Mouse (Mus musculus) liver, embryonic 16.5 days (tissue): ENCODE data around the gene Timm8a1. TPM values are rescaled to one million over a fixed set of nuclear protein-coding genes. Genes with fewer than 3 reads are reported as not detected.

Experiments
- ATAC-seq: fragments of 200-750 bp; cut with Nextera tagmentation; 2 replicates; pipeline ENCODE4 v1.8.0; 2017; ENCODE audit warnings: low read depth, mild to moderate bottlenecking, moderate number of reproducible peaks, moderate library complexity
- H3K27ac ChIP-seq: fragments of 300-500 bp; sonication (generic); 2 replicates; pipeline ENCODE4 v1.5.1; 2014; ENCODE audit warnings: mild to moderate bottlenecking, low read length
- H3K27me3 ChIP-seq: fragments of 300-500 bp; sonication (generic); 2 replicates; pipeline ENCODE4 v1.6.1; 2014; ENCODE audit warnings: low read depth, low read length, mixed read lengths; ENCODE audit not compliant: control insufficient read depth, insufficient read depth
- H3K36me3 ChIP-seq: fragments of 300-500 bp; sonication (generic); 2 replicates; pipeline ENCODE4 v1.6.1; 2014; ENCODE audit warnings: mild to moderate bottlenecking; ENCODE audit not compliant: control insufficient read depth, insufficient read depth
- H3K4me1 ChIP-seq: fragments of 300-500 bp; sonication (generic); 2 replicates; pipeline ENCODE4 v1.6.1; 2014; ENCODE audit warnings: low read depth, low read length, mixed read lengths; ENCODE audit not compliant: control insufficient read depth
- H3K4me2 ChIP-seq: fragments of 300-500 bp; sonication (generic); 2 replicates; pipeline ENCODE4 v1.6.1; 2014; ENCODE audit warnings: low read depth, low read length, mixed read lengths
- H3K4me3 ChIP-seq: fragments of 300-500 bp; sonication (generic); 2 replicates; pipeline ENCODE4 v1.5.1; 2014; ENCODE audit warnings: low read depth, mild to moderate bottlenecking, low read length
- H3K9ac ChIP-seq: fragments of 300-500 bp; sonication (generic); 2 replicates; pipeline ENCODE4 v1.6.1; 2014; ENCODE audit warnings: low read depth, low read length
- H3K9me3 ChIP-seq: fragments of 300-500 bp; sonication (generic); replicated peaks from 2 replicates; pipeline ENCODE4 v1.6.1; 2016; ENCODE audit warnings: low read length; ENCODE audit not compliant: control insufficient read depth
- WGBS: fragments of 180-500 bp; shearing (Covaris S2); extraction: QIAGEN DNeasy Blood & Tissue Kit; methylation state at CpG from one replicate; pipeline ENCODE4 v1.1.7; 2014; ENCODE audit not compliant: insufficient replicate concordance; 5-methylcytosine and 5-hydroxymethylcytosine counted together
- polyA plus RNA-seq: library from polyadenylated mRNA; unstranded; fragments of >200 nt; fragmentation: Nextera tagmentation; extraction: Ambion mirVana; gene quantifications from 2 replicates; pipeline ENCODE4 v1.2.1, GENCODE M21; 2015

Timm8a1 gene
- polyA plus RNA-seq, 1 experiment from 2014 or later = 62.2 TPM

DNA sequence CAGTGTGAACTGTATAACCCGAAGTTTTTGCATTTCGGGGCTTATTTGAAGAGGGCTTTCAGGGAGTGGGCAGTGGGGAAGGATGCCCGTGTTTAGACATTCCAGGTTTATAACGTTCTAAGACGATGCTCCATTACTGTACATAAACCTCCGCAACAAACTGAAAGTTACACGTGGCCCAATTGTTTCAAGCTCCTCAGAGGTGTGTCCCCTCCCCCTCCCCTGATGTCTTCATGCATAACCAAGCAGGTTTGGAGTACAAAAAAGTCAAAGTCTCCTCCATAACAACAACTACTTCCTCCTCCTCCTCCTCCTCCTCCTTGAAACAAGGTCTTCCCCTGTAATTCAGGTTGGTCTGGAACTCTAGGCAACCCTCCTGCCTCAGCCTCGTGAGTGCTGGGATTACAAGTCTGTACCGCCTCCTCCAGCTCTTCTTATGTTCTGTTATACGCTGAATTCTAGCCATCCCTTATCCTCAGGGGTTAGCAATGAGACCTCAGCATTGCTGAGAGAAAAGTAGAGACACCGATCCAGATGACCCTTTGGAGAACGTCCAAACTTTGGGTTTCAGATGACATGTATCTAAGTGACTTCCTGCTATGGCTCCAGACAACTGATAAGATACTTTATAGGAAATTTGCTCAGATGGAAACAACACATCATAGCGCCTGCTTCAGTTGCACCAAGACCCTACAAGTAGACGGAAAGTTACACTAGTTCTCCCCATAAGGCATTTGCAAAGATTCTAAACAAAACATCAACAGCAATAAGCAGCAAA is 39.1 kb upstream of the Timm8a1 start:
- H3K4me2 ChIP-seq = peak overlapping the region; percentile 60
- H3K27me3 ChIP-seq = no peaks in the 10 kb centered on the region
- H3K27ac ChIP-seq = no peak overlapping the region
- WGBS = 57% methylated on average over 14 of the region's 14 CpGs
- H3K9me3 ChIP-seq = no peaks in the 10 kb centered on the region
- ATAC-seq = no peak
- H3K4me1 ChIP-seq = peaks cover 9% of the 10 kb centered on the region
- no peaks in the 10 kb centered on the region for H3K36me3 ChIP-seq
- no peak overlapping the region for H3K4me3 ChIP-seq
- no peak overlapping the region for H3K9ac ChIP-seq

- no peak for ATAC-seq
- no peak overlapping the region for H3K9ac ChIP-seq
- H3K27me3 ChIP-seq = no peaks in the 10 kb centered on the region
- H3K4me2 ChIP-seq = no peak overlapping the region
- no peaks in the 10 kb centered on the region for H3K9me3 ChIP-seq
- H3K36me3 ChIP-seq = no peaks in the 10 kb centered on the region
- H3K4me1 ChIP-seq = peaks cover 2% of the 10 kb centered on the region
- no peak overlapping the region for H3K27ac ChIP-seq
- H3K4me3 ChIP-seq = no peak overlapping the region
- WGBS = 52% methylated on average over 4 of the region's 4 CpGs
Measured at GRCm38 (mm10) chrX:134577896-134578295, 36.2 kb upstream of the Timm8a1 start.

GRCm38 (mm10) chrX:134566536-134567222 is 25.0 kb upstream of the Timm8a1 start:
- no peak for ATAC-seq
- no peaks in the 10 kb centered on the region for H3K4me1 ChIP-seq
- no peaks in the 10 kb centered on the region for H3K27me3 ChIP-seq
- no peak overlapping the region for H3K9ac ChIP-seq
- no peaks in the 10 kb centered on the region for H3K9me3 ChIP-seq
- no peak overlapping the region for H3K27ac ChIP-seq
- H3K36me3 ChIP-seq = no peaks in the 10 kb centered on the region
- no peak overlapping the region for H3K4me3 ChIP-seq
- 55% methylated on average over 8 of the region's 8 CpGs for WGBS
- no peak overlapping the region for H3K4me2 ChIP-seq

- ATAC-seq = 0 out of 2 replicates have a peak, but pooled peaks have one; percentile 13
- no peaks in the 10 kb centered on the region for H3K4me1 ChIP-seq
- no peak overlapping the region for H3K27ac ChIP-seq
- 34% methylated on average over 4 of the region's 4 CpGs for WGBS
- no peak overlapping the region for H3K9ac ChIP-seq
- H3K9me3 ChIP-seq = no peaks in the 10 kb centered on the region
- H3K36me3 ChIP-seq = no peaks in the 10 kb centered on the region
- H3K4me3 ChIP-seq = no peak overlapping the region
- H3K27me3 ChIP-seq = no peaks in the 10 kb centered on the region
- H3K4me2 ChIP-seq = no peak overlapping the region
Measured at GRCm38 (mm10) chrX:134564326-134564725, 22.7 kb upstream of the Timm8a1 start.

DNA sequence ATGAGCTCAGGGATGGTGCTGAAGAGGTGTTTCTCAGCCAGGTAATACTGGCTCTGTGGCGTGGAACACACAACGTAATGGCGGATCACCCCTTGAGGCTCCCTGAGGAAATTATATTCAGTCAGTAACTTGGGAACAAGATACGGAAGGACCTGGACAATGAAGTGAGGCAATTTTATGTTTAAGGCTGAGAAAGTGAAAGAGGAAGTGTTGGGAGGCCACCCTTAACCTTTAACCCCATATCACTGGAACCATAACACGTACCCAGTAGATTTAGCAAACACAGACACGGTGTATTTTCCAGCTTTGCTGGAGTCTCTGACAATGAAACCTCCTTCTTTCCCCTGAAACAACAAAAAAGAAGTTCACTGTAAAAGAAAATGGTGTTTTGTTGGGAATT is 12.8 kb upstream of the Timm8a1 start:
- Histone ChIP-seq H3K4me1 (no peaks in the 10 kb centered on the region), H3K9me3 (no peaks in the 10 kb centered on the region), H3K4me3 (no peak overlapping the region), H3K4me2 (no peak overlapping the region), H3K36me3 (no peaks in the 10 kb centered on the region), H3K9ac (no peak overlapping the region), H3K27ac (no peak overlapping the region), H3K27me3 (no peaks in the 10 kb centered on the region)
- WGBS = 58% methylated on average over 6 of the region's 6 CpGs
- no peak for ATAC-seq

DNA sequence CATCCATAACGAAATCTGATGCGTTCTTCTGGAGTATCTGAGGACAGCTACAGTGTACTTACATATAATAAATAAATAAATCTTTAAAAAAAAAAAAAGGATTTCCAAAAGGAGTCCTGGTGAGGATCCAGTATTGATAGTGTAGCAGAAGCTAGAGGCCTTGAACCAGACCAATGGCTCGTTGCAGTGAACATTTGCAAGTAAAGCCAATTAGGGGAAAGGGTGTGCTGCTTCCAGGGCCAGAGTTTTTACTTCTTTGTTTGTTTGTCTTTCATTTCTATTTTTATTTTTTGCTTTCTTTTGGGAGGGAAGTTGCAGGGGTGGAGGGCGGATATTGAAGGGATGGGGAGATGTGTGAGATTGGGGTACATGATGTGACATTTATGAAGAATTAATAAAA is 11.7 kb upstream of the Timm8a1 start:
- Histone ChIP-seq H3K27me3 (no peaks in the 10 kb centered on the region), H3K9me3 (no peaks in the 10 kb centered on the region), H3K36me3 (no peaks in the 10 kb centered on the region), H3K9ac (no peak overlapping the region), H3K4me1 (no peaks in the 10 kb centered on the region), H3K4me3 (no peak overlapping the region), H3K27ac (no peak overlapping the region), H3K4me2 (no peak overlapping the region)
- no peak for ATAC-seq
- WGBS = 76% methylated on average over 4 of the region's 4 CpGs

DNA sequence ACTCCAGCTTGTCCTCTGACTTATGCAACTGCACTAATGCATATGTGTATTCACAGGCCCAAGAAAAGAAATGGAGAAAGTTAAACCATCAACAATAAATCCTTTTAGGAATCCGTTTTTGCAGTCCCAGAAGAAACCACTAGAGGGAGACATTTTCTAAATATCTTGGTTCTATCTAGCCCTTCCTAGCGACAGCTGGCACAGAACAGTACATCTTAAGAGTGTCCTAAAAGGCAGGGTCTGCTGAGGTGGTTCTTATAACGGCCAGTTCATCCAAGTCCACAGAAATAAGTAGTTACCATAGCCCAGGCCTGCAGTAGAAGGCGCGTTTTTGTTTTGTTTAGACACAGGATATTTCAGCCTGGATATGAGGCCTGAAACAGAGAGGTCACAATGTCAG is 9.2 kb upstream of the Timm8a1 start:
- no peaks in the 10 kb centered on the region for H3K36me3 ChIP-seq
- H3K9ac ChIP-seq = no peak overlapping the region
- H3K27ac ChIP-seq = no peak overlapping the region
- no peak overlapping the region for H3K4me3 ChIP-seq
- WGBS = 23% methylated on average over 5 of the region's 5 CpGs
- ATAC-seq = no peak
- H3K4me1 ChIP-seq = no peaks in the 10 kb centered on the region
- no peak overlapping the region for H3K4me2 ChIP-seq
- H3K27me3 ChIP-seq = no peaks in the 10 kb centered on the region
- H3K9me3 ChIP-seq = no peaks in the 10 kb centered on the region

DNA sequence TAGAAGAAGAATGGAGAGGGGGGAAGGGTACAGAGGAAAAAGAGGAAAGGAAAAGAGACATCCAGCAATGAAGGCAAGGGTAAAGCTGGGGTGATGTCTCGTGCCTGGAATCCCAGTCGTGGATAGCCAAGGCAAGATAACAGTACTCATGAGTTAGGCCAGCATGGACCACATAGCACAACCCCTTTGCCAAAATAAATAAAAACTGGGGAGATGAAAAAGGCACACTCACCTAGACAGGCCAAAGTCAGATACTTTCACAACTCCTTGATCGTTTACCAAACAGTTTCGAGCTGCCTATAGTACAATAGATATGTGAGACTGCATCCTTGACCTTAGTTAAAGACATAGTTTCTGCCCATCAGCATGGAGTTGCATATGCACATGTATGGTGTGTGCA is 5.7 kb upstream of the Timm8a1 start:
- whole genome bisulfite sequencing = 64% methylated on average over 4 of the region's 4 CpGs
- no peak overlapping the region for H3K9ac ChIP-seq
- H3K4me1 ChIP-seq = no peaks in the 10 kb centered on the region
- H3K27me3 ChIP-seq = no peaks in the 10 kb centered on the region
- no peak overlapping the region for H3K27ac ChIP-seq
- no peak overlapping the region for H3K4me3 ChIP-seq
- no peak overlapping the region for H3K4me2 ChIP-seq
- H3K36me3 ChIP-seq = no peaks in the 10 kb centered on the region
- no peak for ATAC-seq
- H3K9me3 ChIP-seq = no peaks in the 10 kb centered on the region

DNA sequence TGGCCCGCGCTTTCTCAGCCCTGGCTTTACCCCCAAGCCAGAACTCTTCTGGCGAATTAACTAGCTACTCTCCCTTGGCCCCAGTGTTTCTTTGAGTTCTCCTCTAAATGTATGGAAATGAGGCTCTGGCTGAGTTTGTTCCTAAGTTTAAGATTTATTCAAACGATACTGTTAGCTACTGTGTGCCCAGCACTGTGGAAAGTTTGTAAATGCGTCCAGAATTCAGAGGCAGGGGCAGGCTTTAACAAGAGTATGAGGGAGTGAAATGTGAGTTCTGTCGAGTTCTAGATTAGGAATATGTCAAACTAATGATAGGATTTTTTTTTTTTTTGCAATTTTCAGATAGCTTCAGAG is 267 bp upstream of the Timm8a1 start:
- no peak for ATAC-seq
- Histone ChIP-seq H3K4me2 (peak overlapping the region; percentile 57), H3K36me3 (no peaks in the 10 kb centered on the region), H3K27me3 (no peaks in the 10 kb centered on the region), H3K4me1 (no peaks in the 10 kb centered on the region; the same call in 1 of the 2 replicates), H3K9ac (peak overlapping the region; percentile 74), H3K4me3 (peak overlapping the region; percentile 69), H3K9me3 (no peaks in the 10 kb centered on the region), H3K27ac (peak overlapping the region; percentile 80)
- WGBS = 19% methylated on average over 6 of the region's 6 CpGs
